Mouse (Mus musculus) spleen, postnatal 10 days (tissue): ENCODE data around the gene Hpcal4.
A peak's percentile ranks its signal among the peaks of the same experiment; 100 is the strongest.

Source experiments
- DNase-seq, 2 experiments: peaks; one replicate each; pipeline ENCODE4 v3.0.0; 2021 to 2022; ENCODE audit warnings: low spot score in 2 of 2

The Hpcal4 gene

GRCm38 (mm10) chr4:123237386-123238266 is 54.6 kb downstream of the Hpcal4 start:
- no peak for DNase-seq

GRCm38 (mm10) chr4:123239361-123240203 is 56.6 kb downstream of the Hpcal4 start:
- peak in 1 of 2 experiments; percentile 43 for DNase-seq
